Mouse (Mus musculus) liver, postnatal 0 days (tissue): ENCODE results near the gene D16Ertd472e.

Experiments
- CTCF ChIP-seq: sonication (generic); IDR thresholded peaks from 2 replicates; pipeline ENCODE4 v1.5.1; 2016; ENCODE audit warnings: antibody characterized with exemption, low read depth
- EP300 ChIP-seq: IDR thresholded peaks from 2 replicates; pipeline ENCODE4 v1.6.1; 2016; ENCODE audit warnings: antibody characterized with exemption, low read depth, mild to moderate bottlenecking

GRCm38 (mm10) chr16:78557573-78557972, 18.9 kb downstream of the D16Ertd472e start:
- TF ChIP-seq EP300 (no peak), CTCF (no peak)
